Mouse (Mus musculus): ENCODE results near the gene Scml4. TPM values are rescaled to one million over a fixed set of nuclear protein-coding genes. Genes with fewer than 3 reads are reported as not detected.

Gene Scml4
- polyA plus RNA-seq, 1 experiment from 2014 or later = 0.13 TPM

DNA sequence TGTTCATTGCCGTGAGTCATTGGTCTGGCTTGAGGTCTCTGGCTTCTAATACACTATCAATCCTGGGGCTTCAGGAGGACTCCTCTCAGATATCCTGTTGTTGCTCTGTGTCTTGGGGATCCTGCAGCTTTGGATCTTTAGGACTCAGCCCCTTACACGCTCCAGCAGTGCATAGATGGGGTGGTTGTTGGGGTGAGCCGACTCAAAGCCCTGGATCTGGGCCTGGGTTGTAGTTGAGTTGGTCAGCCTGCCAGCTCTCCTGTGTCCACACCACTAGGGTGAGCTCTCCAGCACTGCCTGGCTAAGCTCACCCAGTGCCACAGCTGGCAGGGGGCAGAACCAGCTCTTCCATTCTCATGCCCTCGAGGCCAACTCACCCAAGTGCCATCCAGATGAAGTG is 78.2 kb downstream of the Scml4 start:
- ATAC-seq (ENCODE audit: insufficient number of reproducible peaks, low FRiP score, low TSS enrichment, low read depth) (no peak), DNase-seq (ENCODE audit: low spot score) (no peak)
- no peaks in the 10 kb centered on the region for H3K36me3 ChIP-seq (ENCODE audit: control insufficient read depth, insufficient read depth, low read length)
- H3K4me2 ChIP-seq (ENCODE audit: low read depth, severe bottlenecking) = no peak overlapping the region
- 91% methylated on average over 4 of the region's 4 CpGs for WGBS
- H3K27me3 ChIP-seq (ENCODE audit: control insufficient read depth, insufficient read depth, low read length) = no peaks in the 10 kb centered on the region
- no peak overlapping the region for H3K9ac ChIP-seq (ENCODE audit: low read length)
- no peaks in the 10 kb centered on the region for H3K9me3 ChIP-seq (ENCODE audit: control insufficient read depth, low read length)
- peaks cover 6% of the 10 kb centered on the region for H3K4me1 ChIP-seq (ENCODE audit: control insufficient read depth, insufficient read depth, low read length)
- H3K4me3 ChIP-seq (ENCODE audit: low read depth, low read length) = no peak overlapping the region
- H3K27ac ChIP-seq (replicated peaks; ENCODE audit: low read depth, low read length) = no peak overlapping the region

DNA sequence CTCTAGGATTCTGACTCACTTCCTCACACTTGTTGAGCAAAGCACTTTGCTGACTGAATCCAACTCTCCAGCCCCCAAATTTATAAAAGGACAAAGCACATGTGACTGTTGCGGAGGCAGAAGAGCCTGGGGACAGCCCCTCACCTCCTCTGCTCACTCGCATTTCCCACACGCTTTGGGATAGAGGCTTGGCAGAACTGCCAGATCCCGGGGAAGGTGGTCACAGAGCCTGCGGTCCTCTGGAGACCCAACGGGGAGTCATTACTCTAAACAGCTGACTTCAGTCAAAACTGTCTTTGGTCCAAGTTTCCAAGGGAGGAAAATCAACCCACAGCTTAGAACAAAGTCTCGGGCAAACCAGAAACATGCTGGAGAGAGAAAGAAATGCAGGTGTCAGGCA is 79.5 kb downstream of the Scml4 start:
- DNase-seq (ENCODE audit: low spot score) (no peak), ATAC-seq (ENCODE audit: insufficient number of reproducible peaks, low FRiP score, low TSS enrichment, low read depth) (no peak)
- Histone ChIP-seq H3K27ac (replicated peaks; ENCODE audit: low read depth, low read length) (no peak overlapping the region), H3K36me3 (ENCODE audit: control insufficient read depth, insufficient read depth, low read length) (no peaks in the 10 kb centered on the region), H3K9me3 (ENCODE audit: control insufficient read depth, low read length) (no peaks in the 10 kb centered on the region), H3K4me3 (ENCODE audit: low read depth, low read length) (no peak overlapping the region), H3K27me3 (ENCODE audit: control insufficient read depth, insufficient read depth, low read length) (no peaks in the 10 kb centered on the region), H3K9ac (ENCODE audit: low read length) (no peak overlapping the region), H3K4me1 (ENCODE audit: control insufficient read depth, insufficient read depth, low read length) (0 out of 2 replicates have a peak, but pooled peaks cover 6% of the 10 kb centered on the region), H3K4me2 (ENCODE audit: low read depth, severe bottlenecking) (no peak overlapping the region)
- WGBS = 76% methylated on average over 7 of the region's 7 CpGs

DNA sequence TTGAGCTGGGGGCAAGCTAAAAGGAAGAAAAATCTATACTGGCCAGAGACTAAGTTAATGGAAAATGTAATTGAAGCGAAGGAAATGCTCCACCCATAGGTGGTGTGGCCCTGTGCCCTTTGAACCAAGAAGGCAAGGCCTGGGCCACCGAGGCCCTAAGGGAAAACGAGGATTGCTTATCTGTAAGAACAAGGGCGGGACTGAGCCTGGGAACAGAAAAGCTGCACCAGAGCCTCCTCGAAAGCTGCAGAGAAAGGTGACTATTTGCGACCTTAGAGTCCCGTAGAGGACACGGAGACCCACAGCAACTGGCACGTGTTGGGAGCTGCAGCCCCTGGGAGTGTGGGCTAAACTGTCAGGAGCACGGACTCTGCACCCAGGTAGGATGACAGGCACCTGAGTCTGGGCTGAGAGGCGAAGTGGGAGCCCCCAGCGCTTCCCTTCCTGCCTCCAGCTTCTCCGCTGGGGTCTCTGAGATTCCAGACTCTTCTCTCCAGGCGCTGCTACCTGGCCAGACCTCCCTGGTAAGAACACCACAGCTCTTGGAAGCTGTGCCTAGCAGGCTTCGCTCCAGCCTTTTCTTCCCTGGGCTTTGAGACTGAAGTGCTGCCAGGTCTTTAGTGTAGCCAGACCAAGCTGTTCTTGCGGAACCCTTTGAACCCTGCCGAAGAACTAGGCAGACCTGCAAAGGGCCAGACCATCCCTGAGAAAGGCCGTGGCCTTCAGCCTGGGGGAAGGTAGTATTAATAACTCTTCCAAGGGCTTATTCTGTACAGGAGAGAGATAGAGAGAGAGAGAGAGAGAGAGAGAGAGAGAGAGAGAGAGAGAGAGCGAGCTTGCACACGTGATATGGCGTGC is 80.3 kb downstream of the Scml4 start:
- WGBS = 71% methylated on average over 21 of the region's 21 CpGs
- Histone ChIP-seq H3K9me3 (ENCODE audit: control insufficient read depth, low read length) (no peaks in the 10 kb centered on the region), H3K9ac (ENCODE audit: low read length) (no peak overlapping the region), H3K27ac (replicated peaks; ENCODE audit: low read depth, low read length) (no peak overlapping the region), H3K27me3 (ENCODE audit: control insufficient read depth, insufficient read depth, low read length) (no peaks in the 10 kb centered on the region), H3K4me1 (ENCODE audit: control insufficient read depth, insufficient read depth, low read length) (0 out of 2 replicates have a peak, but pooled peaks cover 6% of the 10 kb centered on the region), H3K4me2 (ENCODE audit: low read depth, severe bottlenecking) (no peak overlapping the region), H3K36me3 (ENCODE audit: control insufficient read depth, insufficient read depth, low read length) (no peaks in the 10 kb centered on the region), H3K4me3 (ENCODE audit: low read depth, low read length) (no peak overlapping the region)
- ATAC-seq (ENCODE audit: insufficient number of reproducible peaks, low FRiP score, low TSS enrichment, low read depth) (no peak), DNase-seq (ENCODE audit: low spot score) (no peak)

DNA sequence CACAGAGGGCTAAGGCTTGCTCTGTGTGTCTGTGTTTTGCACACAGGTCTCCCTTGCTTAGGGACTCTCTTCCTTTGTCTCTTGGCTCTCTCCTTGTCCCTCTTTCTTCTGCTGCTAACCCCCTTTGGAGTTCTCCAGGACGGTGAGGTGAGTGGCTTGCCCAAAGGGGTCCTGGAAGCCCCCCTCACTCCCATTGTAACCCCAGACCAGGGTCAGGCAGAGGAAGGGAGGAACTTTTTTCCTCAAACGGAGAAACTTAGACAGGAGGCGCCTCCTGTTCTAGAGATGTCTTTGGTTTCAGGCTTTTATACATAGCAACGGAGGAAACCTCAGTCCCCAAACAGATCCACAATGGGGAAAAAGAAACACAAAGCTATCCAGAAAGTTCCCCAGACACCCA is 81.1 kb downstream of the Scml4 start:
- no peaks in the 10 kb centered on the region for H3K9me3 ChIP-seq (ENCODE audit: control insufficient read depth, low read length)
- H3K36me3 ChIP-seq (ENCODE audit: control insufficient read depth, insufficient read depth, low read length) = no peaks in the 10 kb centered on the region
- H3K4me2 ChIP-seq (ENCODE audit: low read depth, severe bottlenecking) = no peak overlapping the region; the same call in 1 of the 2 replicates
- no peak overlapping the region for H3K4me3 ChIP-seq (ENCODE audit: low read depth, low read length)
- DNase-seq (ENCODE audit: low spot score) (no peak), ATAC-seq (ENCODE audit: insufficient number of reproducible peaks, low FRiP score, low TSS enrichment, low read depth) (no peak)
- H3K27me3 ChIP-seq (ENCODE audit: control insufficient read depth, insufficient read depth, low read length) = no peaks in the 10 kb centered on the region
- 0 out of 2 replicates have a peak, but pooled peaks cover 6% of the 10 kb centered on the region for H3K4me1 ChIP-seq (ENCODE audit: control insufficient read depth, insufficient read depth, low read length)
- WGBS = 76% methylated on average over 4 of the region's 4 CpGs
- peak overlapping the region; percentile 43; the same call in 1 of the 2 replicates for H3K9ac ChIP-seq (ENCODE audit: low read length)
- H3K27ac ChIP-seq (replicated peaks; ENCODE audit: low read depth, low read length) = peak overlapping the region; percentile 68

DNA sequence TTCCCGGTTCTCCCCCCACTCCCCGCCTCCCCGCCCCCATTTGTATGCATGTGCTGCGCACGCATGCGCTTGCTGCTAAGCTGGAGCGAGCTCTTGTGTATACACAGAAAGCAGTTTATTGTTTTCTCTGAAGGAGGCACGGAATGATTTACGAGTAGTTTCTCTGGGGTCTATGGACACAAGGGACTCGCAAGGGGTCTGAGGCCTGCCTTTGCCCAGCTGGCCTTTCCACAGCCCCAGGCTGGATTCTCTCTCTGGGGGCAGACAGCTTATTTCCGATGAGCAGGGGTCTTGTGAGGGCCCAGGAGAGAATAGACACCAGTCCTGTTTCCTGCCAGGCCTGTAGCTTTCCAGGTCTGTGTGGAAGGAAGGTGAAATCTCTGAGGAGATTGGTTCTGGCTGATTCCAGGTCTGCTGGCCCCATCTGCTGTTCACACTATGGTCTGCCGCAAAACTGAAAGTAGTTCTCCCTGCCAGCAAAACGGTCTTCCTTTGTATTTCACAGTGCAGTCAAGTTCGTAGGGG is 81.6 kb downstream of the Scml4 start:
- H3K27ac ChIP-seq (replicated peaks; ENCODE audit: low read depth, low read length) = peak overlapping the region; percentile 68
- no peak overlapping the region; the same call in 1 of the 2 replicates for H3K4me2 ChIP-seq (ENCODE audit: low read depth, severe bottlenecking)
- DNase-seq (ENCODE audit: low spot score) (peak; percentile 69), ATAC-seq (ENCODE audit: insufficient number of reproducible peaks, low FRiP score, low TSS enrichment, low read depth) (peak; percentile 81; the same call in 1 of the 2 replicates)
- H3K4me3 ChIP-seq (ENCODE audit: low read depth, low read length) = no peak overlapping the region
- 0 out of 2 replicates have a peak overlapping the region, but pooled peaks have one; percentile 43 for H3K9ac ChIP-seq (ENCODE audit: low read length)
- H3K27me3 ChIP-seq (ENCODE audit: control insufficient read depth, insufficient read depth, low read length) = no peaks in the 10 kb centered on the region
- 0 out of 2 replicates have a peak, but pooled peaks cover 6% of the 10 kb centered on the region for H3K4me1 ChIP-seq (ENCODE audit: control insufficient read depth, insufficient read depth, low read length)
- 50% methylated on average over 14 of the region's 14 CpGs for WGBS
- H3K36me3 ChIP-seq (ENCODE audit: control insufficient read depth, insufficient read depth, low read length) = no peaks in the 10 kb centered on the region
- H3K9me3 ChIP-seq (ENCODE audit: control insufficient read depth, low read length) = no peaks in the 10 kb centered on the region

DNA sequence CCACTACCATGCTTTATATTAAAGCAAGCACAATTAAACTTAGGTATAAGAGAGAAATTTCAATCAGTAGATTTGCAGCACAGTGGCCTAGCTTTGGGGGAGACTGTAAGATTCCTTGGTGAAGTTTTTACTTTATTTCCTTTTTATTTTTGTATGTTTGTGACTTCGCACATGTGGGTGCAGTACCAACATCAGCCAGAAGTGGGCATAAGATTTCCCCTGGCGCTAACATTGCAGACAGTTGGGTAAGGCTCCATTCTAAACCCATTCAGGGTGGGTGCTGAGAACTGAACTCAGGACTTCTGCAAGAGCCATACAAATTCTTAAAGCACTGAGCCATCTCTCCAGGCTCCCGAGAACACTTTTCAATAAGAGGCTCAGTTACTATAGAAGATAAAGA is 82.1 kb downstream of the Scml4 start:
- no peaks in the 10 kb centered on the region for H3K36me3 ChIP-seq (ENCODE audit: control insufficient read depth, insufficient read depth, low read length)
- no peak overlapping the region for H3K4me2 ChIP-seq (ENCODE audit: low read depth, severe bottlenecking)
- H3K27me3 ChIP-seq (ENCODE audit: control insufficient read depth, insufficient read depth, low read length) = no peaks in the 10 kb centered on the region
- DNase-seq (ENCODE audit: low spot score) = peak; percentile 34
- H3K27ac ChIP-seq (replicated peaks; ENCODE audit: low read depth, low read length) = no peak overlapping the region
- H3K4me3 ChIP-seq (ENCODE audit: low read depth, low read length) = no peak overlapping the region
- H3K9ac ChIP-seq (ENCODE audit: low read length) = no peak overlapping the region
- ATAC-seq (ENCODE audit: insufficient number of reproducible peaks, low FRiP score, low TSS enrichment, low read depth) = no peak
- H3K4me1 ChIP-seq (ENCODE audit: control insufficient read depth, insufficient read depth, low read length) = 0 out of 2 replicates have a peak, but pooled peaks cover 6% of the 10 kb centered on the region
- 87% methylated on average over 3 of the region's 3 CpGs for WGBS
- no peaks in the 10 kb centered on the region for H3K9me3 ChIP-seq (ENCODE audit: control insufficient read depth, low read length)

DNA sequence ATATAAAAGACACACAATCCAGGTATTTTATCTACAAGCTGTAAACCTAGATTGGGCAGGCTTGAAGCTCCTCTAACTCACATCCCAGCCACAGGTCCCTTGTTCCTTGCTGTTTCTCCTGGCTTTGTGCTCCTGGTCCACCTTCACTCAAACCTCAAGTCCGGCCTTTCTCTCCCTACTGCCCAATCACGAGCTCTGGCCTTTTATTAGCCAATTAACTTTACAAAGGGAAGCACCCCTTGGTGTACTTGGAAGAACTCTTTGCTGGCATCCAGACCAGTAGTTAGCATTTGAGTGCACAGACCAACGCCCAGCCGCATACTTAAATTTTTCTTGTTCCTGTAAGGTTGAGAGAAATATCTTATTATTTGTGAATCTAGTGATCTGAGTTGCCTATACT is 85.1 kb downstream of the Scml4 start:
- whole genome bisulfite sequencing = 39% methylated on average over 4 of the region's 4 CpGs

DNA sequence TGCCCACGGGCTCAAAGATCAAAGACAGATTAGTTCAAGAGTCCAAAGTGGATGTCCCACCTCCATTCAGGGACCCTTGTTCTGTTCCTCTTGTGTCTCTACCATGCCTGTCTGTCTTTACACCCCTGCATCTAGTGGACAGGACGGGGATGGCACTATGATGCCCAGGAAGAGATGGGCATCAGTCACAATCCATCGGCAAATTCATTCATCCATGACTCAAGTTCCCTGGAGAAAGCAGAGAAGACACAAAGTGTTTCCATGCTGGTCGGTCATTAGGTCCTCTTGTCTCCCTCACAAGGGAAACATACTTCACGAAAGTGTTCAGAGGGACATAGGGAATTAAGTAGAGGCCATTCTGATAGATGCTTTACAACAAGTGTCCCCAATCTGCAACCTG is 87.2 kb downstream of the Scml4 start:
- H3K9ac ChIP-seq (ENCODE audit: low read length) = no peak overlapping the region
- H3K27ac ChIP-seq (replicated peaks; ENCODE audit: low read depth, low read length) = no peak overlapping the region
- DNase-seq (ENCODE audit: low spot score) (no peak), ATAC-seq (ENCODE audit: insufficient number of reproducible peaks, low FRiP score, low TSS enrichment, low read depth) (no peak)
- H3K4me3 ChIP-seq (ENCODE audit: low read depth, low read length) = no peak overlapping the region
- H3K9me3 ChIP-seq (ENCODE audit: control insufficient read depth, low read length) = no peaks in the 10 kb centered on the region
- H3K36me3 ChIP-seq (ENCODE audit: control insufficient read depth, insufficient read depth, low read length) = no peaks in the 10 kb centered on the region
- 88% methylated on average over 5 of the region's 5 CpGs for WGBS
- H3K27me3 ChIP-seq (ENCODE audit: control insufficient read depth, insufficient read depth, low read length) = no peaks in the 10 kb centered on the region
- peaks cover 10% of the 10 kb centered on the region for H3K4me1 ChIP-seq (ENCODE audit: control insufficient read depth, insufficient read depth, low read length)
- no peak overlapping the region for H3K4me2 ChIP-seq (ENCODE audit: low read depth, severe bottlenecking)

More for the DNA sequence above, 85.1 kb downstream of the Scml4 start:
- H3K27me3 ChIP-seq (ENCODE audit: control insufficient read depth, insufficient read depth, low read length) = no peaks in the 10 kb centered on the region
- peaks cover 11% of the 10 kb centered on the region for H3K4me1 ChIP-seq (ENCODE audit: control insufficient read depth, insufficient read depth, low read length)
- no peak overlapping the region for H3K4me3 ChIP-seq (ENCODE audit: low read depth, low read length)
- H3K36me3 ChIP-seq (ENCODE audit: control insufficient read depth, insufficient read depth, low read length) = no peaks in the 10 kb centered on the region
- DNase-seq (ENCODE audit: low spot score) (no peak), ATAC-seq (ENCODE audit: insufficient number of reproducible peaks, low FRiP score, low TSS enrichment, low read depth) (no peak)
- H3K4me2 ChIP-seq (ENCODE audit: low read depth, severe bottlenecking) = no peak overlapping the region
- no peak overlapping the region for H3K9ac ChIP-seq (ENCODE audit: low read length)
- no peak overlapping the region for H3K27ac ChIP-seq (replicated peaks; ENCODE audit: low read depth, low read length)
- H3K9me3 ChIP-seq (ENCODE audit: control insufficient read depth, low read length) = no peaks in the 10 kb centered on the region
